Mouse (Mus musculus): ENCODE measurements around the gene Card19. TPM values are rescaled to one million over a fixed set of nuclear protein-coding genes. Genes with fewer than 3 reads are reported as not detected.

The Card19 gene
- polyA plus RNA-seq, 1 experiment from 2014 or later = 34.4 TPM

- H3K4me1 ChIP-seq (ENCODE audit: control insufficient read depth, insufficient read depth, low read length) = no peaks in the 10 kb centered on the region
- H3K27me3 ChIP-seq (ENCODE audit: control insufficient read depth, insufficient read depth, low read length) = no peaks in the 10 kb centered on the region
- no peak overlapping the region; the same call in 1 of the 2 replicates for H3K4me2 ChIP-seq (ENCODE audit: low read depth, low read length)
- no peaks in the 10 kb centered on the region for H3K36me3 ChIP-seq (replicated peaks; ENCODE audit: control insufficient read depth, insufficient read depth, low read depth, low read length)
- 14% methylated on average over 10 of the region's 10 CpGs for WGBS
- no peak overlapping the region; the same call in 1 of the 2 replicates for H3K9ac ChIP-seq (replicated peaks; ENCODE audit: low read length)
- no peak for ATAC-seq (replicated peaks; ENCODE audit: insufficient number of reproducible peaks, low FRiP score, low TSS enrichment, low read depth)
- DNase-seq (ENCODE audit: low spot score) = no peak
- no peaks in the 10 kb centered on the region for H3K9me3 ChIP-seq (replicated peaks; ENCODE audit: control insufficient read depth, low read length)
- H3K27ac ChIP-seq (replicated peaks; ENCODE audit: low read depth, low read length) = no peak overlapping the region
- H3K4me3 ChIP-seq (ENCODE audit: low read depth, low read length) = no peak overlapping the region
Observed at GRCm38 (mm10) chr13:49224314-49224713, 8.5 kb upstream of the Card19 start.

GRCm38 (mm10) chr13:49220912-49221311 is 5.1 kb upstream of the Card19 start:
- Histone ChIP-seq H3K4me1 (ENCODE audit: control insufficient read depth, insufficient read depth, low read length) (peaks cover 2% of the 10 kb centered on the region; the same call in 1 of the 2 replicates), H3K4me2 (ENCODE audit: low read depth, low read length) (no peak overlapping the region), H3K27ac (replicated peaks; ENCODE audit: low read depth, low read length) (no peak overlapping the region), H3K27me3 (ENCODE audit: control insufficient read depth, insufficient read depth, low read length) (no peaks in the 10 kb centered on the region), H3K9me3 (replicated peaks; ENCODE audit: control insufficient read depth, low read length) (no peaks in the 10 kb centered on the region), H3K9ac (replicated peaks; ENCODE audit: low read length) (no peak overlapping the region), H3K36me3 (replicated peaks; ENCODE audit: control insufficient read depth, insufficient read depth, low read depth, low read length) (no peaks in the 10 kb centered on the region), H3K4me3 (ENCODE audit: low read depth, low read length) (no peak overlapping the region)
- ATAC-seq (replicated peaks; ENCODE audit: insufficient number of reproducible peaks, low FRiP score, low TSS enrichment, low read depth) (no peak), DNase-seq (ENCODE audit: low spot score) (no peak)
- WGBS = 19% methylated on average over 5 of the region's 5 CpGs

GRCm38 (mm10) chr13:49219367-49219766 is 3.5 kb upstream of the Card19 start:
- Histone ChIP-seq H3K27me3 (ENCODE audit: control insufficient read depth, insufficient read depth, low read length) (no peaks in the 10 kb centered on the region), H3K4me1 (ENCODE audit: control insufficient read depth, insufficient read depth, low read length) (peaks cover 2% of the 10 kb centered on the region; the same call in 1 of the 2 replicates), H3K36me3 (replicated peaks; ENCODE audit: control insufficient read depth, insufficient read depth, low read depth, low read length) (no peaks in the 10 kb centered on the region)

GRCm38 (mm10) chr13:49218651-49219050 is 2.8 kb upstream of the Card19 start:
- DNase-seq (ENCODE audit: low spot score) (peak; percentile 6), ATAC-seq (replicated peaks; ENCODE audit: insufficient number of reproducible peaks, low FRiP score, low TSS enrichment, low read depth) (no peak)
- H3K36me3 ChIP-seq (replicated peaks; ENCODE audit: control insufficient read depth, insufficient read depth, low read depth, low read length) = no peaks in the 10 kb centered on the region
- no peak overlapping the region for H3K27ac ChIP-seq (replicated peaks; ENCODE audit: low read depth, low read length)
- H3K9ac ChIP-seq (replicated peaks; ENCODE audit: low read length) = no peak overlapping the region
- no peaks in the 10 kb centered on the region for H3K9me3 ChIP-seq (replicated peaks; ENCODE audit: control insufficient read depth, low read length)
- no peaks in the 10 kb centered on the region for H3K27me3 ChIP-seq (ENCODE audit: control insufficient read depth, insufficient read depth, low read length)
- peaks cover 2% of the 10 kb centered on the region; the same call in 1 of the 2 replicates for H3K4me1 ChIP-seq (ENCODE audit: control insufficient read depth, insufficient read depth, low read length)
- H3K4me3 ChIP-seq (ENCODE audit: low read depth, low read length) = no peak overlapping the region
- 58% methylated on average over 3 of the region's 3 CpGs for WGBS
- H3K4me2 ChIP-seq (ENCODE audit: low read depth, low read length) = no peak overlapping the region

More at GRCm38 (mm10) chr13:49219367-49219766, 3.5 kb upstream of the Card19 start:
- no peak overlapping the region for H3K4me2 ChIP-seq (ENCODE audit: low read depth, low read length)
- H3K27ac ChIP-seq (replicated peaks; ENCODE audit: low read depth, low read length) = no peak overlapping the region
- DNase-seq (ENCODE audit: low spot score) (no peak), ATAC-seq (replicated peaks; ENCODE audit: insufficient number of reproducible peaks, low FRiP score, low TSS enrichment, low read depth) (no peak)
- no peak overlapping the region for H3K4me3 ChIP-seq (ENCODE audit: low read depth, low read length)
- H3K9me3 ChIP-seq (replicated peaks; ENCODE audit: control insufficient read depth, low read length) = no peaks in the 10 kb centered on the region
- 79% methylated on average over 4 of the region's 4 CpGs for WGBS
- no peak overlapping the region for H3K9ac ChIP-seq (replicated peaks; ENCODE audit: low read length)

- DNase-seq (ENCODE audit: low spot score) = peak; percentile 46
- Histone ChIP-seq H3K36me3 (replicated peaks; ENCODE audit: control insufficient read depth, insufficient read depth, low read depth, low read length) (no peaks in the 10 kb centered on the region), H3K27ac (replicated peaks; ENCODE audit: low read depth, low read length) (no peak overlapping the region), H3K4me1 (ENCODE audit: control insufficient read depth, insufficient read depth, low read length) (peaks cover 2% of the 10 kb centered on the region; the same call in 1 of the 2 replicates), H3K9ac (replicated peaks; ENCODE audit: low read length) (no peak overlapping the region), H3K4me2 (ENCODE audit: low read depth, low read length) (no peak overlapping the region; the same call in 1 of the 2 replicates), H3K4me3 (ENCODE audit: low read depth, low read length) (no peak overlapping the region), H3K9me3 (replicated peaks; ENCODE audit: control insufficient read depth, low read length) (no peaks in the 10 kb centered on the region), H3K27me3 (ENCODE audit: control insufficient read depth, insufficient read depth, low read length) (no peaks in the 10 kb centered on the region)
- no peak for ATAC-seq (replicated peaks; ENCODE audit: insufficient number of reproducible peaks, low FRiP score, low TSS enrichment, low read depth)
- WGBS = 41% methylated on average over 9 of the region's 9 CpGs
Observed at GRCm38 (mm10) chr13:49216808-49217561, 1.1 kb upstream of the Card19 start.

- DNase-seq (ENCODE audit: low spot score) (no peak), ATAC-seq (replicated peaks; ENCODE audit: insufficient number of reproducible peaks, low FRiP score, low TSS enrichment, low read depth) (no peak; the same call in 1 of the 2 replicates)
- Histone ChIP-seq H3K27me3 (ENCODE audit: control insufficient read depth, insufficient read depth, low read length) (no peaks in the 10 kb centered on the region), H3K4me2 (ENCODE audit: low read depth, low read length) (peak overlapping the region; percentile 89), H3K27ac (replicated peaks; ENCODE audit: low read depth, low read length) (no peak overlapping the region), H3K4me3 (ENCODE audit: low read depth, low read length) (peak overlapping the region; percentile 76), H3K9me3 (replicated peaks; ENCODE audit: control insufficient read depth, low read length) (no peaks in the 10 kb centered on the region), H3K4me1 (ENCODE audit: control insufficient read depth, insufficient read depth, low read length) (peaks cover 2% of the 10 kb centered on the region; the same call in 1 of the 2 replicates), H3K9ac (replicated peaks; ENCODE audit: low read length) (peak overlapping the region; percentile 45), H3K36me3 (replicated peaks; ENCODE audit: control insufficient read depth, insufficient read depth, low read depth, low read length) (no peaks in the 10 kb centered on the region)
- WGBS = 3% methylated on average over 17 of the region's 17 CpGs
Observed at GRCm38 (mm10) chr13:49216220-49216552, 349 bp upstream of the Card19 start.

GRCm38 (mm10) chr13:49215128-49215503 is 721 bp downstream of the Card19 start:
- DNase-seq (ENCODE audit: low spot score) = peak; percentile 29
- peak overlapping the region; percentile 76 for H3K4me3 ChIP-seq (ENCODE audit: low read depth, low read length)
- H3K27ac ChIP-seq (replicated peaks; ENCODE audit: low read depth, low read length) = no peak overlapping the region
- H3K4me2 ChIP-seq (ENCODE audit: low read depth, low read length) = peak overlapping the region; percentile 89
- no peaks in the 10 kb centered on the region for H3K36me3 ChIP-seq (replicated peaks; ENCODE audit: control insufficient read depth, insufficient read depth, low read depth, low read length)
- WGBS = 4% methylated on average over 5 of the region's 5 CpGs
- H3K9ac ChIP-seq (replicated peaks; ENCODE audit: low read length) = peak overlapping the region; percentile 76
- no peaks in the 10 kb centered on the region for H3K27me3 ChIP-seq (ENCODE audit: control insufficient read depth, insufficient read depth, low read length)
- no peaks in the 10 kb centered on the region for H3K9me3 ChIP-seq (replicated peaks; ENCODE audit: control insufficient read depth, low read length)
- no peak for ATAC-seq (replicated peaks; ENCODE audit: insufficient number of reproducible peaks, low FRiP score, low TSS enrichment, low read depth)
- peaks cover 2% of the 10 kb centered on the region; the same call in 1 of the 2 replicates for H3K4me1 ChIP-seq (ENCODE audit: control insufficient read depth, insufficient read depth, low read length)

GRCm38 (mm10) chr13:49214454-49214853 is 1.4 kb downstream of the Card19 start:
- WGBS = 87% methylated on average over 3 of the region's 3 CpGs
- Histone ChIP-seq H3K27me3 (ENCODE audit: control insufficient read depth, insufficient read depth, low read length) (no peaks in the 10 kb centered on the region), H3K36me3 (replicated peaks; ENCODE audit: control insufficient read depth, insufficient read depth, low read depth, low read length) (no peaks in the 10 kb centered on the region), H3K27ac (replicated peaks; ENCODE audit: low read depth, low read length) (no peak overlapping the region), H3K9ac (replicated peaks; ENCODE audit: low read length) (no peak overlapping the region), H3K4me1 (ENCODE audit: control insufficient read depth, insufficient read depth, low read length) (peaks cover 2% of the 10 kb centered on the region; the same call in 1 of the 2 replicates), H3K9me3 (replicated peaks; ENCODE audit: control insufficient read depth, low read length) (no peaks in the 10 kb centered on the region), H3K4me2 (ENCODE audit: low read depth, low read length) (no peak overlapping the region), H3K4me3 (ENCODE audit: low read depth, low read length) (no peak overlapping the region)
- ATAC-seq (replicated peaks; ENCODE audit: insufficient number of reproducible peaks, low FRiP score, low TSS enrichment, low read depth) (no peak), DNase-seq (ENCODE audit: low spot score) (no peak)

Data from embryonic facial prominence, embryonic 11.5 days (tissue).